Mouse (Mus musculus): Measurements from ENCODE around the gene Abhd11.

Gene Abhd11

DNA sequence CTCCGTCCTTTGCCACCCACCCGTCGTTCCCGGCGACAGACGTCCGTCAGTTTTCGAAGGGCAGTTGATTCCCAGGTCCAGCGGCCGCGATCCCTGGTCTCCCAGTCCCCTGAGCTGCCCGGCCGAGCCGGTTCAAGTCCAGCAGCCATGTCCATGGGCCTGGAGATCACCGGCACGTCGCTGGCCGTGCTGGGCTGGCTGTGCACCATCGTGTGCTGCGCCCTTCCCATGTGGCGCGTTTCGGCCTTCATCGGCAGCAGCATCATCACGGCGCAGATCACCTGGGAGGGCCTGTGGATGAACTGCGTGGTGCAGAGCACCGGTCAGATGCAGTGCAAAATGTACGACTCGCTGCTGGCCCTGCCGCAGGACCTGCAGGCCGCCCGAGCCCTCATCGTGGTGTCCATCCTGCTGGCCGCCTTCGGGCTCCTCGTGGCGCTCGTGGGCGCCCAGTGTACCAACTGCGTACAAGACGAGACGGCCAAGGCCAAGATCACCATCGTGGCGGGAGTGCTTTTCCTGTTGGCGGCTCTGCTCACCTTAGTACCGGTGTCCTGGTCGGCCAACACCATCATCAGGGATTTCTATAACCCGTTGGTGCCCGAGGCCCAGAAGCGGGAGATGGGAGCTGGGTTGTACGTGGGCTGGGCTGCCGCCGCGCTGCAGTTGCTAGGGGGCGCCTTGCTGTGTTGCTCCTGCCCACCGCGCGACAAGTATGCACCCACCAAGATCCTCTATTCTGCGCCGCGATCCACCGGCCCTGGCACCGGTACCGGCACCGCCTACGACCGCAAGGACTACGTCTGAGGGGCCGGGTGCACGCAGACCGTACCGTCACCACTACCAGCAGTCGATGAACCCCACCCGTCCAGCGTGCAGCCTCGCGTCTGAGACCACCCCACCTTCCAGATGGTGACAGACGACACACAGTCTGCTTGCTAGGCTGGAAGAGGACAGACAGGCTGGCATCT lies 22.4 kb upstream of the Abhd11 start:
- DNase-seq, result no peak

DNA sequence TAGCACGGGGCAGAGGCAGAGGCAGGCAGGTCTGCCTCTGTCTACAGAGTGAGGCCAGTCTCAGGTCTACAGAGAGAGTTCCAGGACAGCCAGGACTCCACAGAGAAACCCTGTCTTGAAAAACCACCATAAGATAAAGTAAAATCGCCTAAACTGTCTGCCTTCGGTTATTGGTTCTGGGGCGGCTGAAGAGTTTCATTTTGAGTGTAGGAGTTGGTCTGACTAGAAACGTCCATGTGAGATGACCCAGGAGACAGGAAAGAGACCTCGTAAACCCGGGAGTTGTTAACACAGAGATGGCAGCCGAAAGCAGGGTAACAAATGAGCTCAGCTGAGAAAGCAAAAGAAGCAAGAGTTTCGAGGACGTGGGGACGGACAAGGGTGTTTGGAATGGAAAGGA lies 19.8 kb upstream of the Abhd11 start:
- no peak for DNase-seq

GRCm38 (mm10) chr5:134989741-134990140 lies 19.2 kb upstream of the Abhd11 start:
- no peak for DNase-seq

DNA sequence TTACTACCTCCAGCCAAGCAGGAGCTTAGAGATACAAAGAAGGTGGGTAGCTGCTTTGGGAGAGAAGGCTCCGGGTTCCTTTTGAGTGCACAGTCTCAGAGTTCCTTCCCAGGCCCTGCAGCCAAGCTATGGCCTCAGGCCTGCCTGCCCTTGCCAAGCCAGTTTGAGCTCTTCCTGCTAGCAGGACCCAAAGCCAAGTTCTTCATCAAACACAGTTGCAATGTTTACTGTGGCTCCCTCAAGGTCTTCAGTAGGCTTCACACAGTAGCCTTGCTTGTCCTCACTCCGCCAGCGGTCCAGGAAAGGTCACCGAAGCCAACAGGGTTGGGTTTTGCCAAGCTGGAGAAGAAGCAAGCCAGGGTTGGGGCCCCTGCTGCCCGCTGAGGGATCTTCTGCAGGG lies 16.4 kb upstream of the Abhd11 start:
- DNase-seq, result no peak

DNA sequence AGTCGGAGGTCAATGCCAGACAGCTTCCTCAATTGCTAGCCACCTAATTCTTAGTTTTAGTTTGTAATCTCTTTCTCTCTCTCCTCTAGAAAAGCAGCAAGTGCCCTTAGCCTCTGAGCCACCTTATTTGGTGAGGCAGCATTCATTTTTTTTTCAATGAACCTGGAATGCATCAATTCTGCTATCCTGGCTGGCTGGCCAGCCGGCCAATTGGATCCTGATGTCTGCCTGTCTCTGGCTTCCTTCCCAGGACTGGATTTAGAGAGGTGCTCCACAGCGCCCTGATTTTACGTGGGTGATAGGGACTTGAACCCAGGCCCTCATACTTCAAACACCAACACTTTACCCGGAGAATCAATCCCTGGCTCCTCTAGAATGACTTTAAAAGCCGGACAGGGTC lies 10.6 kb upstream of the Abhd11 start:
- DNase-seq, result no peak

DNA sequence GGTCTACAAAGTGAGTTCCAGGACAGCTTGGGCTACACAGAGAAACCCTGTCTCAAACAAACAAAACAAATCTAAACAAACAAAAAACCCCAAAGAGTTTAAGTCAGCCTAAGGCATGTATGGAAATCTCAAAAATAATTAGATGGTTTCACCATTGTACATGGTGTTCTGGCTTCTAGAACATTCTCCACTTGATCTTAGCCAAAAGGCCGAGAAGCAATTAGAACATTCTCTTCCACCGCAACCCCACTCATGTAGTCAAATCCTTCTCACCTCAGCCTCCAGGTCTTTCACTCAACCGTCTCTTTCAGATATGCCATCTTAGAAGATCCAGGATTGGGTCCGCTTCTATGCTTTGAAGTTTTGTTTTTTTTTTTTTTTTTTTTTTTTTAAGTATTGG lies 9.2 kb upstream of the Abhd11 start:
- DNase-seq, result no peak

GRCm38 (mm10) chr5:135000751-135001150 lies 8.2 kb upstream of the Abhd11 start:
- DNase-seq, result no peak

- DNase-seq, result peak; percentile 71
Observed at GRCm38 (mm10) chr5:135001309-135001708, 7.6 kb upstream of the Abhd11 start.

- DNase-seq, result no peak
Observed at GRCm38 (mm10) chr5:135002151-135002550, 6.8 kb upstream of the Abhd11 start.

DNA sequence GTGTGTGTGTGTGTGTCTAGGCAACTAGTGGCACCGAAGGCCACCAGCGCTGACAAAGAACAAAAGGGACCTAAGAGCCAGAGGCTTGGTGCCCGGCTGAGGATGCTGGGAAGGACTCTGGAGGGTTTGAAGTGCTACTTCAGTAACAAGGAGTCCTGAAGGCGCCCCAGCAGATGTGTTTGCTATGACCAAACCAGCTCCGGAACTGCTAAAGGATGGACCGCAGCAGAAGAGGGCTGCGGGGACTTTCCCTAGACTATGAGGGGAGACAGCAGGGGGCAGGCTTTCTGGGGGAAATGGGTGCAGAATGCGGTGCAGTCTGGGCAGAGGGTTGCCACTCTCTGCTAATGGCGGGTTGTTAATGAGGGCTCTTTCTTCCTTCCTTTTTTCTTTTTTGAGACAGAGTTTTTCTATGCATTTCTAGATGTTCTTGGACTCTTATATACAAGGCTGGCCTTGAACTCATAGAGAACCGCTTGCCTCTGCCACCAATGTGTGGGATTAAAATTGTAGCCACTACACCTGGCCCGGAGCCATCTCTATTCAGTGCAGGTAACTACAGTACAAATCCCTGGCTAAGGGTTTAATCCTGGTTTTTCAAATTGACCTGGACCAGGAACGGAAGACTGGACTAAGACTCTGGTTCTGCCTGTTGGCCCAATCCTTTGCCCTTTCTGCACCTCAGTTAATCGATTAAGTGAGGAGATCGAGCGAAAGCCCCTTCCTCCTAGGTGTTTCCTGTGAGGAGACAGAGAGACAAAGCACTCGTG lies 965 bp upstream of the Abhd11 start:
- peak; percentile 69 for DNase-seq

- DNase-seq, result peak; percentile 93
Observed at GRCm38 (mm10) chr5:135009590-135010319, 803 bp downstream of the Abhd11 start.

DNA sequence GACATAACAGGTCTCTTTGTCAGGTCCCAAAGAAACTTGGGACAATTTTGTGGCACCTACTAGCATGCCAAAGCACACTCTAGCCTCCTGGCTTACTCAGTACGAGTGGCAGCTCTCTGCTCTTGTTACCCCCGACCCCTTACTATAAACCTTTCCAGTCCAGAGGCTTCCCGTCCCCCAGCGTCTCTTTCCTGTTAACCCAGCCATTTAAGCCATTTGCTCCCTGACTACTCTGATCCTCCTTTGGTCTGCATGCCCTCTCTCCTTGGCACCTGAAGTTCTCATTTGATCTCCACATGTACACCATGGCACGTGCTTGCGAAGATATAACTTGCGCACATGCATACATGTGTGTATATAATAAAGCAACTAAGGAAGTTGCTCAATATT lies 1.4 kb downstream of the Abhd11 start:
- DNase-seq, result peak; percentile 69

- DNase-seq, result peak; percentile 65
Observed at GRCm38 (mm10) chr5:135010841-135011743, 2.1 kb downstream of the Abhd11 start.

DNA sequence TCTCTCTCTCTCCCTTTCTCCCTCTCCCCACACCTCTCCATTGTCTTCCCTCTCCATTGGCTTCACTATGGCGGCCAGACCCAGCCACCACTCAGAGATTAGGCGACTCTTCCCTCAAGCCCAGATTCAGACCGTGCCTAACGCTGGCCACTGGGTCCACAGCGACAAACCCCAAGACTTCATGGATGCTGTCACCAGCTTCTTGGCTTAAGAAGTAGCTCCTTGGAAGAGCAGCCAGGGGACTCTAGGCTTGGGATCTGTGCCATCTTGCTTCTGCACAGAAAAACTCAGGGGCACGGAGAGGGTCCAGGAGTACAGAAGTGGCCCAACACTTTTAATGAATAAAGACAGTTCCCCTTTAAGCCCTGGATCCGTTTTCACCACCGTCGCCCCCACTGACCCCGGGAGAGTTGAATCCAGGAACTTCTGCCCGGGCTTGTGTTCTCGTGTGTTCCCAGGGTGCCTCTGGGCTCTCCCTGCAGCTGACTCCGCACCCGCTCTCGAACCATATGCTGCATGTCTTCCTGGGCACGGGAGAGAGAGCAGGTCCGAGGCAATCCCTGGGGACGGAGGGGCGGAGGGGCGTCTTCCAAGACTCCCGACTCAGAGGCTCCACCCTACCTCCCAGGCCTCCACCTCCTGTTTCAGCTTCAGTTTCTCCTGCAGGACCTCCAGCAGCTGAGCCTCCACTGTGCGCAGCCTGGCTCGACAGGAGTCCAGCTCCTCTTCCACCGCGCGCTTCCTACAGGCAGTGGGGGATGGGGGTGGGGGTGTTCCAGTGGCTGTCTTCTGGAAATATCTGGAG lies 3.1 kb downstream of the Abhd11 start:
- DNase-seq, result peak; percentile 59

- peak; percentile 83 for DNase-seq
Observed at GRCm38 (mm10) chr5:135012671-135013441, 3.9 kb downstream of the Abhd11 start.

GRCm38 (mm10) chr5:135015497-135015896 lies 6.5 kb downstream of the Abhd11 start:
- peak; percentile 82 for DNase-seq

DNA sequence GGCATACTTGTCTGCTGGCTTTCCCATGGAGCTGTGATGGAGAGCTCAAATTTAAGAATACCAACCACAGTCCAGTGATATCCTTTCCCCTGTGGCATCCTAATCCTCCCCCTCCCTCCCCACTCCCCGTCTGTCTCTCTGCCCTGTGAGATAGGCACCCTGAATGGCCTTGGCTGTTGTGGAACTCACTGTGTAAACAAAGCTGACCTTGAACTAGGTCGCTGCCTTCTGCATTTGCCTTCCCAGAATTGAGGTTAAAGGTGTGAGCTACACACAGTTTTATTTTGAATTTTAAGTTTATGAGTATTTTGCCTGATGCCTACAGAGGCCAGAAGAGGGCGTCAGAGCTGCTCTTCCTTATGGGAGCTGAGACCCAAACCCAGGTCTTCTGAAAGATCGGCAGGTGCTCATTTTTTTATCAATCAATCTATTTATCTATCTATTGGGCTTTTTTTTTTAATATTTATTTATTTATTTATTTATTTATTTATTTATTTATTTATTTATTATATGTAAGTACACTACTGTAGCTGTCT lies 7.3 kb downstream of the Abhd11 start:
- DNase-seq, result no peak

GRCm38 (mm10) chr5:135021814-135022213 lies 12.9 kb downstream of the Abhd11 start:
- DNase-seq, result peak; percentile 92

GRCm38 (mm10) chr5:135023344-135024173 lies 14.6 kb downstream of the Abhd11 start, which contains the start of gene Stx1a:
Gene Stx1a, plus strand, starts transcription at chr5:135023482.
- peak; percentile 63 for DNase-seq
